Mouse (Mus musculus) lung, postnatal 36 days (tissue): ENCODE results near the gene Amd1.

ENCODE experiments used
- DNase-seq: peaks from one replicate; pipeline ENCODE4 v3.0.0; 2022; ENCODE audit warnings: mixed read lengths

Gene Amd1

DNA sequence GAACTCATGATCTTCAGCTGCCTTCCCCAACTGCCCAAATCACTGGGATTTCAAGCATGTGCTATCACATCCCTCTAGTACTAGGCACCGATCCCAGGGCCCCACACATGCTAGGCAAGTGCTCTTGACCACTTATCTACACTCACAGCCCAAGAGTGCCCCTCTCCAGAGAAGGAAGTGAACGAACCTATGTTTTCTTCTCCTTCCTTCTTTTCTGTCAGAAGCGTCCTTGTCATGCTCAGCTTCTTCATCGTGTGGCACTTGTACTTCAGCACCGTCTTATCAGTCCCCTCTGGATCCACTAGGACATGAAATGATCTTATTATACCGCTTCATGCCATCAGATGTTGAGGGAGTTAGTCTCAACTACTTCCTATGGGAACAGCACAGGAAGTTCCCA, 51.0 kb downstream of the Amd1 start:
- DNase-seq: no peak

DNA sequence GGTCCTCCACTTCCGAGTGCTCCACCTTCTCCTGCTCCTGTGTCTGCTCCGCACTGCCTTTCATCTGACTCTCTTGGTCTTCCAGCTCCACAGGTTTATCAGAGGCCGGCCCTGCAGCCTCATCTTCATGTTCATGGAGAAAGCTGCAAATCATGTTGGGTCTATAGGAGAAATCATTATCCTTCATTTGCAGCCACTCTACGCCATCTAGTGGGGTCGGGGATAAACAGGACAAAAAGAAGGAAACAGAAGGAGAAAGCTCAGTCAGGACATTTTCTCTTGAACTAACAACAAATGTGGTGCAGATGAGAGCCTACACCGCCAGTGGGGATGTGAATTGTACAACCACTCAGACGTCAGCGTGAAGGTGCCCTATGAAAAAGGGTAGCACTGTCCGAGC, 52.4 kb downstream of the Amd1 start:
- DNase-seq: no peak

DNA sequence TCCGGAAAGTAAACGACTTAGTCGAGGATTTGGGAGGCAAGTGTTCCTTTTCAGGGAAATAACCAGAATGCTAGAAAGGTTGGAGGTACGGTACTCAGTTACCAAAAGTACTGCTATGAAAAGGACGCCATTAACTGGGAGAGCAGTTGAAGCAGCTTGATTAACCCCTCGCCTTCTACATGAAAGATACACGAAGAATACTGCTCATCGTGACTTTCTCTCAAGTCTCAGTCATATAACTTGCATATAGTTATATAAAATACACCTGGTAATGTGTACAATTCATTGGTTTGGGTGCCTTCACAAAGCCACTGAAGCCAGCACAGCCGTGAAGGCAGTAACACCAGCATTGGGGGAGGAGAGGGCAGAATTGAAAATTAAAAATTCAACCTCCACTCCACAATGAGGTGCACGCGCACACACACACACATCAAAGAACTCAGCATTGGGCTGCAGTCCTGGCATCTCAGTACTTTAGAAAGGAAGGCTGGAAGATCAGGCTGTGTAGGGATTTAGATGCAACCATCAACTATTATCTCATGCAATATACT, 54.7 kb downstream of the Amd1 start:
- no peak for DNase-seq

DNA sequence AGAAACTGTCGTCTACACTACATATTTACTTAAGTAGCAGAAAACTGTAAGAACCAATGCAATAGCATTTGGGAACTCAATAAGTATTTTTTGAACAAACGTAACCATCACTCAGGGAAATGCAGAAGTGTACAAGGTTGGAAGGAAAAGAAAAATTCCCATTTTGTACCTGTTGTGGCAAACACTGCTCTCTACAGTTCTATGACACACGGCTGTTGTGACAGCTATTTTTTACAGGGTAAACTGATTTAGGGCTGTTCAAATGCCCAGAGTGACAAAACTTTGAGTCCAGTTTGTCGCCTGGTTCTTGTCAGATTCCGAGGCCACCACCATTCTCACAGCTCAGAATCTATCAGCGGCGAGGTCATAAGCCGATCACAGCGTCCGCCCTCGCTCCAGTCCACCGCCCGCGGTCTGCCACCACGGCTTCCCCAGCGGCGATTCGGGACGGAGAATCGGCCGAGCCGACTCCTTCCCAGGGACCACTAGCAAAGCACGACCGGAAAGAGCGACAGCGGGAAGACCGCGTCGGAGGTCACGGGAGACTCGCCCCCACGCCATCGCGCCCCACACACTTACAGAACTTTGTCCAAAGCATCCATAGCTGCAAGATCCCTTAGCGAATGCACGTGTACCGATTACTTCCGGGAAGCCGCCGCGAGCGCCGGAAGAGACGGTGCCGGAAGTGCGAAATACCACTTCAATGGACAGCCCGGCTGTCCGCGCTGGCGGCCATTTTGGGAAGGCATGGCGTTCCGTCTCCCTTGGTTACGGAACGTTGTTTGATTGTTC, 55.4 kb downstream of the Amd1 start, which contains the start of gene Rpf2:
Gene Rpf2 (minus strand): TSS at position 663 of the 792 bp plus-strand sequence.
- DNase-seq: peak; percentile 88

DNA sequence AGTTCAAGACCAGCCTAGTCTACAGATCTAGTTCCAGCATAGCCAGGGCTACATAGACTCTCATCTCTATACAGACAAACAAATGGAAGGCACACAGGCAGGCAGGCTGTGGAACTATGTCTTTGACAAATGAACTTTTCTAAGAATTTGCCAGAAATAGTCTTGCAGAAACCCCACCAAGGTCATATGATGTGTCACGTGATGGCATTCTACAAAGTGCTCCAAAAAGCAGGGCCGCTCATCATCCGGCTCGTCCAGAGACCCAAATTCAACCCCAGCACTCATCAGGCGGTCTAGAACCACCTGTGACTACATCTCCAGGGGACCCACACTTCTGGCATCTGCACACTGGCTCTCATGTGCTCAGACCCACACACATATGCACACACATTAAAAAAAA, 64.2 kb downstream of the Amd1 start:
- DNase-seq: no peak
